Mouse (Mus musculus) liver, embryonic 16.5 days (tissue): ENCODE results near the gene Rpl29. TPM values are rescaled to one million over a fixed set of nuclear protein-coding genes. Genes with fewer than 3 reads are reported as not detected.

Experiments
- ATAC-seq: fragments of 200-750 bp; cut with Nextera tagmentation; 2 replicates; pipeline ENCODE4 v1.8.0; 2017; ENCODE audit warnings: low read depth, mild to moderate bottlenecking, moderate number of reproducible peaks, moderate library complexity
- H3K27ac ChIP-seq: fragments of 300-500 bp; sonication (generic); 2 replicates; pipeline ENCODE4 v1.5.1; 2014; ENCODE audit warnings: mild to moderate bottlenecking, low read length
- H3K27me3 ChIP-seq: fragments of 300-500 bp; sonication (generic); 2 replicates; pipeline ENCODE4 v1.6.1; 2014; ENCODE audit warnings: low read depth, low read length, mixed read lengths; ENCODE audit not compliant: control insufficient read depth, insufficient read depth
- H3K36me3 ChIP-seq: fragments of 300-500 bp; sonication (generic); 2 replicates; pipeline ENCODE4 v1.6.1; 2014; ENCODE audit warnings: mild to moderate bottlenecking; ENCODE audit not compliant: control insufficient read depth, insufficient read depth
- H3K4me1 ChIP-seq: fragments of 300-500 bp; sonication (generic); 2 replicates; pipeline ENCODE4 v1.6.1; 2014; ENCODE audit warnings: low read depth, low read length, mixed read lengths; ENCODE audit not compliant: control insufficient read depth
- H3K4me2 ChIP-seq: fragments of 300-500 bp; sonication (generic); 2 replicates; pipeline ENCODE4 v1.6.1; 2014; ENCODE audit warnings: low read depth, low read length, mixed read lengths
- H3K4me3 ChIP-seq: fragments of 300-500 bp; sonication (generic); 2 replicates; pipeline ENCODE4 v1.5.1; 2014; ENCODE audit warnings: low read depth, mild to moderate bottlenecking, low read length
- H3K9ac ChIP-seq: fragments of 300-500 bp; sonication (generic); 2 replicates; pipeline ENCODE4 v1.6.1; 2014; ENCODE audit warnings: low read depth, low read length
- H3K9me3 ChIP-seq: fragments of 300-500 bp; sonication (generic); replicated peaks from 2 replicates; pipeline ENCODE4 v1.6.1; 2016; ENCODE audit warnings: low read length; ENCODE audit not compliant: control insufficient read depth
- WGBS: fragments of 180-500 bp; shearing (Covaris S2); extraction: QIAGEN DNeasy Blood & Tissue Kit; methylation state at CpG from one replicate; pipeline ENCODE4 v1.1.7; 2014; ENCODE audit not compliant: insufficient replicate concordance; 5-methylcytosine and 5-hydroxymethylcytosine counted together
- polyA plus RNA-seq: library from polyadenylated mRNA; unstranded; fragments of >200 nt; fragmentation: Nextera tagmentation; extraction: Ambion mirVana; gene quantifications from 2 replicates; pipeline ENCODE4 v1.2.1, GENCODE M21; 2015

Rpl29 gene
- polyA plus RNA-seq, 1 experiment from 2014 or later, result 452 TPM

- no peaks in the 10 kb centered on the region for H3K9me3 ChIP-seq
- H3K27ac ChIP-seq, result peak overlapping the region; percentile 23
- ATAC-seq, result peak; percentile 61
- 0 out of 2 replicates have a peak overlapping the region, but pooled peaks have one; percentile 6 for H3K9ac ChIP-seq
- H3K4me3 ChIP-seq, result no peak overlapping the region
- peaks cover 60% of the 10 kb centered on the region for H3K4me1 ChIP-seq
- H3K36me3 ChIP-seq, result no peaks in the 10 kb centered on the region
- H3K4me2 ChIP-seq, result no peak overlapping the region
- H3K27me3 ChIP-seq, result no peaks in the 10 kb centered on the region
- WGBS, result 24% methylated on average over 5 of the region's 5 CpGs
These were observed 27.1 kb upstream of the Rpl29 start for GRCm38 (mm10) chr9:106402149-106402548.

GRCm38 (mm10) chr9:106402607-106403375 is 26.5 kb upstream of the Rpl29 start:
- H3K27me3 ChIP-seq, result no peaks in the 10 kb centered on the region
- 0 out of 2 replicates have a peak overlapping the region, but pooled peaks have one; percentile 6 for H3K9ac ChIP-seq
- no peaks in the 10 kb centered on the region for H3K9me3 ChIP-seq
- no peak for ATAC-seq
- WGBS, result 69% methylated on average over 16 of the region's 16 CpGs
- H3K4me2 ChIP-seq, result no peak overlapping the region
- peaks cover 53% of the 10 kb centered on the region for H3K4me1 ChIP-seq
- no peaks in the 10 kb centered on the region for H3K36me3 ChIP-seq
- peak overlapping the region; percentile 23 for H3K27ac ChIP-seq
- no peak overlapping the region for H3K4me3 ChIP-seq

- Histone ChIP-seq H3K4me2 (no peak overlapping the region), H3K9ac (no peak overlapping the region), H3K4me1 (peaks cover 31% of the 10 kb centered on the region), H3K27me3 (no peaks in the 10 kb centered on the region), H3K36me3 (no peaks in the 10 kb centered on the region), H3K9me3 (0 out of 2 replicates have a peak, but pooled peaks cover 3% of the 10 kb centered on the region), H3K4me3 (no peak overlapping the region), H3K27ac (no peak overlapping the region)
- ATAC-seq, result no peak
- 33% methylated on average over 6 of the region's 6 CpGs for WGBS
These were observed 24.0 kb upstream of the Rpl29 start for GRCm38 (mm10) chr9:106405275-106405674.

- H3K4me3 ChIP-seq, result no peak overlapping the region
- 45% methylated on average over 8 of the region's 8 CpGs for WGBS
- 0 out of 2 replicates have a peak, but pooled peaks cover 3% of the 10 kb centered on the region for H3K9me3 ChIP-seq
- H3K4me2 ChIP-seq, result no peak overlapping the region
- H3K27me3 ChIP-seq, result no peaks in the 10 kb centered on the region
- ATAC-seq, result no peak
- H3K27ac ChIP-seq, result no peak overlapping the region
- peaks cover 32% of the 10 kb centered on the region for H3K4me1 ChIP-seq
- H3K36me3 ChIP-seq, result no peaks in the 10 kb centered on the region
- H3K9ac ChIP-seq, result no peak overlapping the region
These were observed 22.7 kb upstream of the Rpl29 start for GRCm38 (mm10) chr9:106406443-106407078.

GRCm38 (mm10) chr9:106409096-106409495 is 20.2 kb upstream of the Rpl29 start:
- no peaks in the 10 kb centered on the region for H3K36me3 ChIP-seq
- 0 out of 2 replicates have a peak, but pooled peaks cover 3% of the 10 kb centered on the region for H3K9me3 ChIP-seq
- H3K27ac ChIP-seq, result no peak overlapping the region
- 94% methylated on average over 4 of the region's 4 CpGs for WGBS
- no peak overlapping the region for H3K9ac ChIP-seq
- H3K4me3 ChIP-seq, result no peak overlapping the region
- peaks cover 23% of the 10 kb centered on the region for H3K4me1 ChIP-seq
- H3K4me2 ChIP-seq, result no peak overlapping the region
- no peak for ATAC-seq
- no peaks in the 10 kb centered on the region for H3K27me3 ChIP-seq

GRCm38 (mm10) chr9:106410086-106410650 is 19.1 kb upstream of the Rpl29 start:
- no peak overlapping the region for H3K9ac ChIP-seq
- WGBS, result 77% methylated on average over 2 of the region's 2 CpGs

GRCm38 (mm10) chr9:106411091-106411594 is 18.1 kb upstream of the Rpl29 start:
- Histone ChIP-seq H3K27me3 (no peaks in the 10 kb centered on the region), H3K36me3 (no peaks in the 10 kb centered on the region), H3K27ac (peak overlapping the region; percentile 66), H3K4me3 (peak overlapping the region; percentile 39), H3K4me2 (peak overlapping the region; percentile 61), H3K9ac (peak overlapping the region; percentile 42), H3K9me3 (0 out of 2 replicates have a peak, but pooled peaks cover 3% of the 10 kb centered on the region), H3K4me1 (peaks cover 23% of the 10 kb centered on the region)
- peak; percentile 93 for ATAC-seq
- WGBS, result 18% methylated on average over 9 of the region's 9 CpGs

More at GRCm38 (mm10) chr9:106410086-106410650, 19.1 kb upstream of the Rpl29 start:
- no peak overlapping the region for H3K4me2 ChIP-seq
- peaks cover 23% of the 10 kb centered on the region for H3K4me1 ChIP-seq
- ATAC-seq, result no peak
- no peaks in the 10 kb centered on the region for H3K27me3 ChIP-seq
- H3K36me3 ChIP-seq, result no peaks in the 10 kb centered on the region
- H3K4me3 ChIP-seq, result no peak overlapping the region
- H3K9me3 ChIP-seq, result 0 out of 2 replicates have a peak, but pooled peaks cover 3% of the 10 kb centered on the region
- H3K27ac ChIP-seq, result no peak overlapping the region

GRCm38 (mm10) chr9:106411729-106412128 is 17.5 kb upstream of the Rpl29 start:
- peak overlapping the region; percentile 61 for H3K4me2 ChIP-seq
- no peaks in the 10 kb centered on the region for H3K36me3 ChIP-seq
- peaks cover 23% of the 10 kb centered on the region for H3K4me1 ChIP-seq
- H3K27ac ChIP-seq, result peak overlapping the region; percentile 66
- ATAC-seq, result peak; percentile 80
- 0 out of 2 replicates have a peak overlapping the region, but pooled peaks have one; percentile 1 for H3K9ac ChIP-seq
- WGBS, result 29% methylated on average over 6 of the region's 6 CpGs
- H3K27me3 ChIP-seq, result no peaks in the 10 kb centered on the region
- H3K9me3 ChIP-seq, result 0 out of 2 replicates have a peak, but pooled peaks cover 3% of the 10 kb centered on the region
- peak overlapping the region; percentile 39 for H3K4me3 ChIP-seq
